Mouse (Mus musculus): ENCODE measurements around the gene Nxn. TPM values are rescaled to one million over a fixed set of nuclear protein-coding genes. Genes with fewer than 3 reads are reported as not detected.

The Nxn gene
- 40.0 and 41.8 TPM in 2 replicates for polyA plus RNA-seq (2014; fragmentation: Nextera tagmentation; extraction: Ambion mirVana)

DNA sequence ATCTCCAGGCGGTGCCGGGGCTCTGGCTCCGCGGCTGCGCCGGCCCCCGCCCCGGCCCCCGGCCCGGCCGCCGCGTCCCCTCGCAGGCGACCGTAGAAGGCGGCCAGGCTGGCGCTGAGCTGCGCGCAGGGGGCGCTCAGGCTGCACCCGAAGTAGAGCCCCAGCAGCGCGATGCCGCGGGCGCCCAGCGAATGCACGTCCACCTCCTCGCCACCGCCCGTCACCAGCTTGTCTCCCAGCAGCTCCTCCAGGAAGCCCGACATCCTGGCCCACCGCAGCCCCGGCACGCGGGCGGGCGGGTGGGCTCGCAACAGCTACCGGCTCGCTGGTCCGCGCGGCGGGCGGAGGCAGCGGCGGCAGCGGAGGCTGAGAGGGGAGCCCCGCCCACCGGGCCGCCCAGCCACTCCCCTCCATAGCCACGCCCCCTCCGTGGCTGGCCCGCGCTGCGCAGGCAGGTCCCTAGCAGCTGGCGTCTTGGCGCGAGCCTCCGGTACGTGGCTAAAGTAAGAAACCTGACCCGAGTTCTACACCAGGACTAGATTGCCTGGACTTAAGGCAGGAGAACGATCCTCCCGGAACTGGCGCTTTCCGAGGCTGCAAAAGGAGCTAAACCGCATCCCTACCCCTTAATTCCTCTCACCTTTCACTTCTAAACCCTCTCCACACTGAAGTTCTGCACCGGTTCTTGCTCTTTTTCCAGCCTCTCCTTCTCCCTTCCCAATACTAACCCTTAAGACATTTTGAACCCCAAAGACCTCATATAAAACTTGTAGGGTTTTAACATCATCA, at the start of gene Nxn:
Nxn (minus strand) TSS at position 343 of the 789 bp plus-strand sequence.
- WGBS: under 1% methylated on average over 61 of the region's 70 CpGs

GRCm38 (mm10) chr11:76446251-76446650, 47.3 kb upstream of the Nxn start:
- ATAC-seq (replicated peaks; ENCODE audit: insufficient number of reproducible peaks, low FRiP score, low TSS enrichment, low read depth): no peak
- Histone ChIP-seq H3K27me3 (ENCODE audit: control insufficient read depth, insufficient read depth, low read length) (no peaks in the 10 kb centered on the region), H3K27ac (replicated peaks; ENCODE audit: low read depth, low read length) (no peak overlapping the region; the same call in 1 of the 2 replicates), H3K4me3 (ENCODE audit: low read depth, low read length) (no peak overlapping the region), H3K4me2 (ENCODE audit: low read depth, low read length) (no peak overlapping the region), H3K36me3 (replicated peaks; ENCODE audit: control insufficient read depth, insufficient read depth, low read depth, low read length) (no peaks in the 10 kb centered on the region), H3K9me3 (replicated peaks; ENCODE audit: control insufficient read depth, low read length) (no peaks in the 10 kb centered on the region), H3K4me1 (ENCODE audit: control insufficient read depth, insufficient read depth, low read length) (peaks cover 17% of the 10 kb centered on the region), H3K9ac (replicated peaks; ENCODE audit: low read length) (no peak overlapping the region; the same call in 1 of the 2 replicates)
- DNase-seq (ENCODE audit: low spot score): peak; percentile 83
- under 1% methylated on average over 10 of the region's 10 CpGs for WGBS

More for the DNA sequence above, at the start of gene Nxn:
- peak; percentile 92 for DNase-seq (ENCODE audit: low spot score)
- peak within 1 kb of the TSS; percentile 86 for H3K9ac ChIP-seq (replicated peaks; ENCODE audit: low read length)
- no peaks in the 10 kb centered on the region for H3K9me3 ChIP-seq (replicated peaks; ENCODE audit: control insufficient read depth, low read length)
- H3K4me3 ChIP-seq (ENCODE audit: low read depth, low read length): peak within 1 kb of the TSS; percentile 87
- no peaks in the 10 kb centered on the region for H3K4me1 ChIP-seq (ENCODE audit: control insufficient read depth, insufficient read depth, low read length)
- no peaks in the 10 kb centered on the region for H3K27me3 ChIP-seq (ENCODE audit: control insufficient read depth, insufficient read depth, low read length)
- peak within 1 kb of the TSS; percentile 57 for H3K4me2 ChIP-seq (ENCODE audit: low read depth, low read length)
- no peaks in the 10 kb centered on the region for H3K36me3 ChIP-seq (replicated peaks; ENCODE audit: control insufficient read depth, insufficient read depth, low read depth, low read length)
- ATAC-seq (replicated peaks; ENCODE audit: insufficient number of reproducible peaks, low FRiP score, low TSS enrichment, low read depth): peak; percentile 85
- H3K27ac ChIP-seq (replicated peaks; ENCODE audit: low read depth, low read length): peak within 1 kb of the TSS; percentile 74

DNA sequence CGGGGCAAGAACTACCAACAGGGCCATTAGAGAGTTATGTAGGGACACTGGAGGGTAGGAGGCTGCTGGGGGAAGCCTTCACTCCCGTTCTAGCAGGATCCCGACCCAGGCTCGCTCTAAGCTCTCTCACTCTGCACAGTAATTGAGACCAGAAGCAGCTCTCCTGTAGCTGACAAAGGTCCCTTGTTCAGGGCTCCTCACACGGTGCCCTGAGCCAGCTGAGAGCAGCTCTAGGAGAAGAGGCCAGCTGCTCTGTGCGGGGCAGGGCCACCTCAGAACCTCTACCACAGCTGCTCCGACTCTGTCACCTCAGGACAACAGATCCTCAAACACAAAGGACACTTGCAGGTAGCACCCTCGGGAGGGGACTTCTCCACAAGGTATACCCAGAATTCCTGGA, 46.5 kb upstream of the Nxn start:
- H3K9me3 ChIP-seq (replicated peaks; ENCODE audit: control insufficient read depth, low read length): no peaks in the 10 kb centered on the region
- no peaks in the 10 kb centered on the region for H3K27me3 ChIP-seq (ENCODE audit: control insufficient read depth, insufficient read depth, low read length)
- 16% methylated on average over 8 of the region's 8 CpGs for WGBS
- H3K4me2 ChIP-seq (ENCODE audit: low read depth, low read length): no peak overlapping the region
- no peak overlapping the region for H3K9ac ChIP-seq (replicated peaks; ENCODE audit: low read length)
- H3K36me3 ChIP-seq (replicated peaks; ENCODE audit: control insufficient read depth, insufficient read depth, low read depth, low read length): no peaks in the 10 kb centered on the region
- ATAC-seq (replicated peaks; ENCODE audit: insufficient number of reproducible peaks, low FRiP score, low TSS enrichment, low read depth) (peak; percentile 32; the same call in 1 of the 2 replicates), DNase-seq (ENCODE audit: low spot score) (peak; percentile 79)
- no peak overlapping the region for H3K4me3 ChIP-seq (ENCODE audit: low read depth, low read length)
- H3K27ac ChIP-seq (replicated peaks; ENCODE audit: low read depth, low read length): no peak overlapping the region
- peaks cover 17% of the 10 kb centered on the region for H3K4me1 ChIP-seq (ENCODE audit: control insufficient read depth, insufficient read depth, low read length)

GRCm38 (mm10) chr11:76439666-76440065, 40.7 kb upstream of the Nxn start:
- ATAC-seq (replicated peaks; ENCODE audit: insufficient number of reproducible peaks, low FRiP score, low TSS enrichment, low read depth) (no peak), DNase-seq (ENCODE audit: low spot score) (no peak)
- H3K27me3 ChIP-seq (ENCODE audit: control insufficient read depth, insufficient read depth, low read length): no peaks in the 10 kb centered on the region
- no peaks in the 10 kb centered on the region for H3K9me3 ChIP-seq (replicated peaks; ENCODE audit: control insufficient read depth, low read length)
- WGBS: 42% methylated on average over 3 of the region's 3 CpGs
- no peak overlapping the region for H3K9ac ChIP-seq (replicated peaks; ENCODE audit: low read length)
- no peak overlapping the region for H3K4me3 ChIP-seq (ENCODE audit: low read depth, low read length)
- H3K36me3 ChIP-seq (replicated peaks; ENCODE audit: control insufficient read depth, insufficient read depth, low read depth, low read length): no peaks in the 10 kb centered on the region; the same call in 1 of the 2 replicates
- H3K27ac ChIP-seq (replicated peaks; ENCODE audit: low read depth, low read length): no peak overlapping the region
- H3K4me1 ChIP-seq (ENCODE audit: control insufficient read depth, insufficient read depth, low read length): peaks cover 3% of the 10 kb centered on the region; the same call in 1 of the 2 replicates
- H3K4me2 ChIP-seq (ENCODE audit: low read depth, low read length): no peak overlapping the region

DNA sequence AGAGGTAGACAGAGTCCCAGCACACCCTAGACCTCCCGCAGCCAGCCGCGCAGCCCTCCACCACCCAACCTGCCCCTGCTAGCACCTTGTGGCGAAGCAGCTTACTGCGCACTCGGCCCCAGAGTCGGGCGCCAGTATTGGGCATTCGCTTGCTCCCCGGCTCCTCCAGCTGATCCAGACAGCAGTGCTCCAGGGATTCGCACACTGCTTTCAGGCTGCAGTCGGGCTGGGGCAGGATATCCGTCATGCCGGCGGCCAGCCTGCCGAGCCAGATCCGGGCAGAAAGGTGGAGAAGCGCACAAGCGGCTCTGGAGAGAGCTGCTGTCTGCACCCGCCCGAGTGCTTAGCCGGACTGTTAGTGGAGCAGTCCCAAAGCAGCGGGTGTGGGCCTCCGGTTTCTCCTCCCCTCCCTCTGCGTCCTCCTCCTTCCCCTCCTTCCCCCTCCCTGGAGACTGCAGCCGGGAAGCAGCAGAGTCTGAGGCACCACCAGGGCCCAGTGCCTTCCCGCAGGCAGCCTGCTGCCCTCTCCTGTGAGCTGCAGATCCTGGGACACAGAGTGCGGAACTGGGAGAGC, 38.0 kb upstream of the Nxn start:
- 3% methylated on average over 28 of the region's 28 CpGs for WGBS
- DNase-seq (ENCODE audit: low spot score) (peak; percentile 77), ATAC-seq (replicated peaks; ENCODE audit: insufficient number of reproducible peaks, low FRiP score, low TSS enrichment, low read depth) (peak; percentile 76)
- Histone ChIP-seq H3K9me3 (replicated peaks; ENCODE audit: control insufficient read depth, low read length) (no peaks in the 10 kb centered on the region), H3K4me3 (ENCODE audit: low read depth, low read length) (peak overlapping the region; percentile 40), H3K9ac (replicated peaks; ENCODE audit: low read length) (peak overlapping the region; percentile 52), H3K27ac (replicated peaks; ENCODE audit: low read depth, low read length) (peak overlapping the region; percentile 79), H3K27me3 (ENCODE audit: control insufficient read depth, insufficient read depth, low read length) (no peaks in the 10 kb centered on the region), H3K4me2 (ENCODE audit: low read depth, low read length) (peak overlapping the region; percentile 72), H3K36me3 (replicated peaks; ENCODE audit: control insufficient read depth, insufficient read depth, low read depth, low read length) (no peaks in the 10 kb centered on the region; the same call in 1 of the 2 replicates), H3K4me1 (ENCODE audit: control insufficient read depth, insufficient read depth, low read length) (peaks cover 3% of the 10 kb centered on the region; the same call in 1 of the 2 replicates)

GRCm38 (mm10) chr11:76436009-76436408, 37.1 kb upstream of the Nxn start:
- DNase-seq (ENCODE audit: low spot score) (no peak), ATAC-seq (replicated peaks; ENCODE audit: insufficient number of reproducible peaks, low FRiP score, low TSS enrichment, low read depth) (no peak)
- no peaks in the 10 kb centered on the region for H3K27me3 ChIP-seq (ENCODE audit: control insufficient read depth, insufficient read depth, low read length)
- no peak overlapping the region for H3K27ac ChIP-seq (replicated peaks; ENCODE audit: low read depth, low read length)
- H3K9me3 ChIP-seq (replicated peaks; ENCODE audit: control insufficient read depth, low read length): no peaks in the 10 kb centered on the region
- WGBS: 76% methylated on average over 5 of the region's 5 CpGs
- peaks cover 3% of the 10 kb centered on the region; the same call in 1 of the 2 replicates for H3K4me1 ChIP-seq (ENCODE audit: control insufficient read depth, insufficient read depth, low read length)
- H3K36me3 ChIP-seq (replicated peaks; ENCODE audit: control insufficient read depth, insufficient read depth, low read depth, low read length): no peaks in the 10 kb centered on the region; the same call in 1 of the 2 replicates
- H3K9ac ChIP-seq (replicated peaks; ENCODE audit: low read length): no peak overlapping the region
- no peak overlapping the region for H3K4me3 ChIP-seq (ENCODE audit: low read depth, low read length)
- H3K4me2 ChIP-seq (ENCODE audit: low read depth, low read length): no peak overlapping the region

GRCm38 (mm10) chr11:76429966-76430631, 31.2 kb upstream of the Nxn start:
- no peaks in the 10 kb centered on the region for H3K27me3 ChIP-seq (ENCODE audit: control insufficient read depth, insufficient read depth, low read length)
- H3K9me3 ChIP-seq (replicated peaks; ENCODE audit: control insufficient read depth, low read length): no peaks in the 10 kb centered on the region
- H3K36me3 ChIP-seq (replicated peaks; ENCODE audit: control insufficient read depth, insufficient read depth, low read depth, low read length): no peaks in the 10 kb centered on the region
- WGBS: 28% methylated on average over 6 of the region's 6 CpGs
- H3K9ac ChIP-seq (replicated peaks; ENCODE audit: low read length): peak overlapping the region; percentile 27
- ATAC-seq (replicated peaks; ENCODE audit: insufficient number of reproducible peaks, low FRiP score, low TSS enrichment, low read depth): peak; percentile 85
- peak overlapping the region; percentile 93 for H3K27ac ChIP-seq (replicated peaks; ENCODE audit: low read depth, low read length)
- peak; percentile 97 for DNase-seq (ENCODE audit: low spot score)
- no peak overlapping the region for H3K4me3 ChIP-seq (ENCODE audit: low read depth, low read length)
- H3K4me2 ChIP-seq (ENCODE audit: low read depth, low read length): no peak overlapping the region
- peaks cover 14% of the 10 kb centered on the region for H3K4me1 ChIP-seq (ENCODE audit: control insufficient read depth, insufficient read depth, low read length)
